Mouse (Mus musculus): ENCODE measurements around the gene Spocd1. TPM values are rescaled to one million over a fixed set of nuclear protein-coding genes. Genes with fewer than 3 reads are reported as not detected.

Gene Spocd1
- 0.06 and 0.09 TPM in 2 replicates for polyA plus RNA-seq (2021; fragmentation: Nextera tagmentation)
- long read RNA-seq, experiment 1, partial matches to known transcripts, result 0 of 1 reads
- long read RNA-seq, experiment 1, other reads (novel, unspliced or antisense), result 1 of 1 reads
- long read RNA-seq, experiment 2, partial matches to known transcripts, result 0 of 1 reads
- long read RNA-seq, experiment 2, other reads (novel, unspliced or antisense), result 1 of 1 reads

DNA sequence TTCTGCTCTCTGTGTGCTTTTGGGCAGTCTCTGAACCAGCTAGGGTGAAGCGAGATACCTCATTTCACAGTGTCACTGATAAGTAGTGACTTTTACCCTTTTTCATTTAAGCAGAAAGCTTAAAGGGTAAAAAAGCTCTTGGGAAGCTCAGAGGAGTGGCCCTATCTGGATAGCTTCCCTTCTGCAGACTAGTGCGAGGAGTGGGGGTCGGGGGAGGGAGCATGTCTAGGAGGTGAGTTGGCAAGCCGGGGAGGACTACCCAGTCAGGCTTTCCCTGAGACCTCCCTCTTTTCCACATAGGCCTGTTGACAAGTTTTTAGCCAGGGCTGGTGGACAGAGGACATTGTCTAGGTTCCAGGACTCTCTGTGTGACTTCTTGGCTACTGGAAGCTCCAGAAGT lies at the start of gene Spocd1:
TSS of gene Spocd1 (plus strand) at position 301 of the 400 bp plus-strand sequence.

DNA sequence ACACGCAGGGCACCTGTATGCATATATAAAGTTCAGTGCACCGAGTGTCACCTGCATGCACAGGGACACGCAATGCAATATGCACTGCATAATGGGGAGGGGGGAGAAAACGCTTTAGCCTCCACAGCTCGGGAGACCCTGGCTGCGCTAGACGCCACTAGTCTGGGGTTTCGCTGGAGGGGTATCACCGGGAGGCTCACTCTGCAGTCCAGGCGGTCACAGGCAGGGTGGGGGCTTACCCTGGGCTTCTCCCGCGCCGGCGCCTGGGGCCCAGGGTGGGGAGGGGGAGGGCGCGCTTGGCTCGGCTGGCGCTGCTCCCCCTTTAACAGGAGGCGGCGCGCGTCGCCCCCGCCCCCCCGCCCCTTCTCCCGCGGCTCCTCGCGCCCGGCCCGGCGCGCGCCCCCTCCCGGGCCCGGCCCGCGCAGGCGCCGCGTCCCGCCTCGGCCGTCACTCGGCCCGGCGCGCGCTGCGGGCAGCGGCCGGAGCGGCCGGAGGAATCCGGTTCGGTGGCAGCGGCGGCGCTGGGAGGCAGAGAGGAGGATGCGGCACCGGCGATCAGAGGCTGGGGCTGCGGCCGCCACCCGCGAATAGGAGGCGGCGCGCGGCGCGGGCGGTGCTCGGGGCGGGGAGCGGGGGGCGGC lies 55.5 kb downstream of the Spocd1 start, which contains the start of gene Adgrb2:
TSS of gene Adgrb2 (plus strand) at position 450 of the 641 bp plus-strand sequence.

Other genes starting within 250 kb of the Spocd1 start
- gene Tmem39b, start 232.4 kb upstream of the Spocd1 start, polyA plus RNA-seq (2021; fragmentation: Nextera tagmentation), result 6.0 and 13.0 TPM in 2 replicates
- 22.8 and 56.9 TPM in 2 replicates for gene Khdrbs1, start 186.9 kb upstream of the Spocd1 start, polyA plus RNA-seq (2021; fragmentation: Nextera tagmentation)
- gene Ptp4a2, start 118.0 kb upstream of the Spocd1 start, polyA plus RNA-seq (2021; fragmentation: Nextera tagmentation), result 125 and 264 TPM in 2 replicates
- 32.7 and 39.6 TPM in 2 replicates for gene Adgrb2, start 55.6 kb downstream of the Spocd1 start, polyA plus RNA-seq (2021; fragmentation: Nextera tagmentation)
- gene Col16a1, start 118.6 kb downstream of the Spocd1 start, polyA plus RNA-seq (2021; fragmentation: Nextera tagmentation), result 1.4 and 1.9 TPM in 2 replicates
- gene Pef1, start 173.3 kb downstream of the Spocd1 start, polyA plus RNA-seq (2021; fragmentation: Nextera tagmentation), result 104 and 120 TPM in 2 replicates
- gene Hcrtr1, start 210.1 kb downstream of the Spocd1 start, polyA plus RNA-seq (2021; fragmentation: Nextera tagmentation), result 1.2 and 1.8 TPM in 2 replicates
- 7.3 and 7.6 TPM in 2 replicates for gene Tinagl1, start 245.9 kb downstream of the Spocd1 start, polyA plus RNA-seq (2021; fragmentation: Nextera tagmentation)